Mouse (Mus musculus) liver, embryonic 12.5 days (tissue): Measurements from ENCODE around the gene Lamc3. TPM values are rescaled to one million over a fixed set of nuclear protein-coding genes. Genes with fewer than 3 reads are reported as not detected.
A peak's percentile ranks its signal among the peaks of the same experiment; 100 is the strongest.

Source experiments
- ATAC-seq: fragments of 200-750 bp; cut with Nextera tagmentation; 2 replicates; pipeline ENCODE4 v1.8.0; 2017; ENCODE audit warnings: moderate number of reproducible peaks, mild to moderate bottlenecking, moderate library complexity
- H3K27ac ChIP-seq: fragments of 300-500 bp; sonication (generic); 2 replicates; pipeline ENCODE4 v1.5.1; 2016; ENCODE audit warnings: mild to moderate bottlenecking
- H3K27me3 ChIP-seq: fragments of 300-500 bp; sonication (generic); replicated peaks from 2 replicates; pipeline ENCODE4 v1.6.1; 2016; ENCODE audit warnings: mild to moderate bottlenecking, moderate library complexity
- H3K36me3 ChIP-seq: fragments of 300-500 bp; sonication (generic); 2 replicates; pipeline ENCODE4 v1.6.1; 2016; ENCODE audit warnings: mild to moderate bottlenecking, moderate library complexity
- H3K4me1 ChIP-seq: fragments of 300-500 bp; sonication (generic); 2 replicates; pipeline ENCODE4 v1.6.1; 2016
- H3K4me2 ChIP-seq: fragments of 300-500 bp; sonication (generic); 2 replicates; pipeline ENCODE4 v1.6.1; 2016; ENCODE audit warnings: mild to moderate bottlenecking, moderate library complexity
- H3K4me3 ChIP-seq: fragments of 300-500 bp; sonication (generic); 2 replicates; pipeline ENCODE4 v1.5.1; 2016; ENCODE audit warnings: mild to moderate bottlenecking, moderate library complexity
- H3K9ac ChIP-seq: fragments of 300-500 bp; sonication (generic); 2 replicates; pipeline ENCODE4 v1.6.1; 2016; ENCODE audit warnings: mild to moderate bottlenecking, moderate library complexity
- H3K9me3 ChIP-seq: fragments of 300-500 bp; sonication (generic); replicated peaks from 2 replicates; pipeline ENCODE4 v1.6.1; 2016; ENCODE audit warnings: mild to moderate bottlenecking, moderate library complexity
- WGBS: fragments of 180-500 bp; shearing (Covaris S2); methylation state at CpG from one replicate; pipeline ENCODE4 v1.1.7; 2016; ENCODE audit not compliant: insufficient replicate concordance; 5-methylcytosine and 5-hydroxymethylcytosine counted together
- polyA plus RNA-seq: library from polyadenylated mRNA; unstranded; fragments of >200 nt; fragmentation: Nextera tagmentation; extraction: Ambion mirVana; gene quantifications from 2 replicates; pipeline ENCODE4 v1.2.1, GENCODE M21; 2016

The Lamc3 gene
- polyA plus RNA-seq, 1 experiment from 2014 or later, result 0.18 TPM

GRCm38 (mm10) chr2:31962501-31963224 lies 75.6 kb downstream of the Lamc3 start:
- H3K4me3 ChIP-seq, result no peak overlapping the region
- ATAC-seq, result no peak
- peaks cover 12% of the 10 kb centered on the region; the same call in 1 of the 2 replicates for H3K4me1 ChIP-seq
- no peaks in the 10 kb centered on the region for H3K36me3 ChIP-seq
- H3K27me3 ChIP-seq, result peaks cover 5% of the 10 kb centered on the region; the same call in 1 of the 2 replicates
- no peak overlapping the region for H3K4me2 ChIP-seq
- H3K27ac ChIP-seq, result no peak overlapping the region
- H3K9me3 ChIP-seq, result no peaks in the 10 kb centered on the region
- no peak overlapping the region for H3K9ac ChIP-seq
- 55% methylated on average over 8 of the region's 8 CpGs for WGBS

DNA sequence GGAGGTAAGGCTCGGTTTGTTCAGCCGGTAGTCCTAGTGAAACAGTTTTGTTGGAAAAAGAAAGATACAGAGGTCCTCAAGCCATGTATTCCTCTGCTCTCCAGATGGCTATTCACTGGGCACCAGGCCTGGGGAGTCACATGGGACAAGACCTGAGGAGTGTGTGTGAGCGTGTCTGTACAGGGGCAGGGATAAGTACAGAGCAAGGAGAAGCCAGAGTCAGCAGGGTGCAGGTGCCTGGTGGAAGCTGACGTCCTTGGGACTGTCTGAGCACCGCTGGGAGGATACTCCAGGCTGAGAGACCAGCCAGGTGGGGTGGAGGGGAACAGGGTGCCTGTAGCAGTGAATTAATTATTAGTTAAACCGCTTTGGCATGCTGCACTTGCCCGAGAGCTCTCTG lies 76.4 kb downstream of the Lamc3 start:
- Histone ChIP-seq H3K36me3 (no peaks in the 10 kb centered on the region), H3K9ac (no peak overlapping the region), H3K4me2 (no peak overlapping the region), H3K4me1 (peaks cover 5% of the 10 kb centered on the region; the same call in 1 of the 2 replicates), H3K4me3 (no peak overlapping the region), H3K9me3 (no peaks in the 10 kb centered on the region), H3K27me3 (peaks cover 5% of the 10 kb centered on the region; the same call in 1 of the 2 replicates), H3K27ac (no peak overlapping the region)
- no peak for ATAC-seq
- WGBS, result 70% methylated on average over 7 of the region's 7 CpGs

DNA sequence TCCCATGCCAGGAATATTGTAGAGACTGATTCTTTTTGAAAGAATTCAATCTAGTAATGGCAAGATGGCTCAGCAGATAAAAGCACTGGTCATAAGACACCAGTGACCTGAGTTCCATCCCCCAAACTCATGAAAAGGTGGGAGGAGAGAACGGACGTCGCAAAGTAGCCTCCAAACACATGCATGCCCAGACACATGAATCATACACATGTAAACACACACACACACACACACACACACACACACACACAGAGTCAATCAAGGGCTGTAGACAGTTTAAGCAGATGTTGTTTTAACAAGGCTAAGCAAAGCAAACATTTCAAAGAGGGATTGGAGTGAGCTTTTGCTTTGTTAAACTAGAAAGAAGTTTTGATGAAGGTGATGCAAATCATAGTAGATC lies 77.1 kb downstream of the Lamc3 start:
- no peak for ATAC-seq
- H3K36me3 ChIP-seq, result no peaks in the 10 kb centered on the region
- no peak overlapping the region for H3K4me3 ChIP-seq
- H3K4me1 ChIP-seq, result 0 out of 2 replicates have a peak, but pooled peaks cover 5% of the 10 kb centered on the region
- no peaks in the 10 kb centered on the region; the same call in 1 of the 2 replicates for H3K27me3 ChIP-seq
- H3K9ac ChIP-seq, result no peak overlapping the region
- H3K9me3 ChIP-seq, result no peaks in the 10 kb centered on the region
- no peak overlapping the region for H3K27ac ChIP-seq
- WGBS, result 70% methylated on average over 3 of the region's 3 CpGs
- no peak overlapping the region for H3K4me2 ChIP-seq

DNA sequence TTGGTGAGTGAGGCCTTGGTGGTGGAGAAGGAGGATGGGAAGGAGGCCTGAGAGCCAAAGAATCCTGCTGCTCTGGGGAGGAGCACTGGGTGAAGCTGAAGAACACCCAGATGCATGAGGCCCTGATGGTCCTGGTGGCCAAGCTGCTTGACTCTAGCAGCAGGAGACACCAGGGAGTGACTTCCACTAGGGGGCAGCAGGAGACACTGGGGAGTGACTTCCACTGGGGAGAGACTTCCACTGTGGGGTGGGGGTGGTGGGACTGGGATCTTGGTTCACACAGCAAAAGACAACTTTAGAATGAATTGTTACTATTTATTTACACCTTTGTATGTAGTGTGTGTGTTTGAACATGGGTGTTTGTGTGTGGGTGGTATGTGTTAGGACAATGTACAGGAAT lies 78.0 kb downstream of the Lamc3 start:
- ATAC-seq, result no peak

DNA sequence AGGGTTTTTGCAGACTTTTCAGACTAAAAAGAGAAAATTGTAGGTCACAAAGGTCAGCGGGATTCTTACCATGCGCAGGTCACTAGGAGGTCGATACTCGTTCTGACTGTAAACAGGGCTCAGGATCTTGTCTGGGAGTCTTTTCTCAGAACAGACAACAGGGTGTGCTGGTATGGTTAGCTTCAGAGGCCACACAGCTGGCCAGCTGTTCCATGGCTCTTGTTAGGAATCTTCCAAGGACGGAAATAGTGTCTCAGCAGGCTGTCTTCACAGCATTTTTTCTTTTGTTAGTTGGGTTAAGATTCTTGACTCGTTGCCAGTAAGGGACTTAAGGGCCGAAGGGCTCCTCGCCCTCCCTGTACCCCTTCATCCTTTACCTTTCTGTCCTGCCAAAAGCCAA lies 79.7 kb downstream of the Lamc3 start:
- H3K27me3 ChIP-seq, result peaks cover 14% of the 10 kb centered on the region; the same call in 1 of the 2 replicates
- no peak overlapping the region for H3K9ac ChIP-seq
- no peaks in the 10 kb centered on the region for H3K36me3 ChIP-seq
- H3K4me3 ChIP-seq, result no peak overlapping the region
- H3K9me3 ChIP-seq, result no peaks in the 10 kb centered on the region
- WGBS, result 64% methylated on average over 8 of the region's 8 CpGs
- no peak for ATAC-seq
- H3K4me2 ChIP-seq, result no peak overlapping the region
- no peak overlapping the region for H3K27ac ChIP-seq
- H3K4me1 ChIP-seq, result no peaks in the 10 kb centered on the region

More for the DNA sequence above, 78.0 kb downstream of the Lamc3 start:
- no peak overlapping the region for H3K4me3 ChIP-seq
- H3K9me3 ChIP-seq, result no peaks in the 10 kb centered on the region
- no peaks in the 10 kb centered on the region; the same call in 1 of the 2 replicates for H3K27me3 ChIP-seq
- H3K4me2 ChIP-seq, result no peak overlapping the region
- no peaks in the 10 kb centered on the region for H3K36me3 ChIP-seq
- 0 out of 2 replicates have a peak, but pooled peaks cover 5% of the 10 kb centered on the region for H3K4me1 ChIP-seq
- H3K9ac ChIP-seq, result no peak overlapping the region
- H3K27ac ChIP-seq, result no peak overlapping the region

- Histone ChIP-seq H3K27me3 (peaks cover 22% of the 10 kb centered on the region; the same call in 1 of the 2 replicates), H3K4me3 (no peak overlapping the region), H3K9ac (no peak overlapping the region), H3K4me1 (peaks cover 23% of the 10 kb centered on the region), H3K27ac (no peak overlapping the region), H3K9me3 (no peaks in the 10 kb centered on the region), H3K4me2 (no peak overlapping the region), H3K36me3 (peaks cover 13% of the 10 kb centered on the region)
- 67% methylated on average over 4 of the region's 4 CpGs for WGBS
- no peak for ATAC-seq
These were observed 85.5 kb downstream of the Lamc3 start for GRCm38 (mm10) chr2:31972589-31972988.

GRCm38 (mm10) chr2:31974141-31974808 lies 87.2 kb downstream of the Lamc3 start, which contains the start of gene Nup214:
Gene Nup214 (plus strand): TSS chr2:31974436.
- peaks cover 22% of the 10 kb centered on the region; the same call in 1 of the 2 replicates for H3K27me3 ChIP-seq

GRCm38 (mm10) chr2:31974809-31975371 lies 87.8 kb downstream of the Lamc3 start:
- no peak for ATAC-seq

More at GRCm38 (mm10) chr2:31974141-31974808, 87.2 kb downstream of the Lamc3 start, which contains the start of gene Nup214:
- Histone ChIP-seq H3K4me2 (peak within 1 kb of the TSS; percentile 87), H3K4me3 (peak within 1 kb of the TSS; percentile 92), H3K9me3 (no peaks in the 10 kb centered on the region), H3K4me1 (peaks cover 23% of the 10 kb centered on the region), H3K9ac (peak within 1 kb of the TSS; percentile 88), H3K27ac (peak within 1 kb of the TSS; percentile 71; the same call in 1 of the 2 replicates), H3K36me3 (peaks cover 29% of the 10 kb centered on the region)
- peak; percentile 99 for ATAC-seq
- under 1% methylated on average over 60 of the region's 60 CpGs for WGBS

GRCm38 (mm10) chr2:31987774-31988173 lies 100.7 kb downstream of the Lamc3 start:
- Histone ChIP-seq H3K27me3 (no peaks in the 10 kb centered on the region), H3K4me2 (no peak overlapping the region), H3K4me1 (no peaks in the 10 kb centered on the region), H3K4me3 (no peak overlapping the region), H3K27ac (no peak overlapping the region), H3K9ac (no peak overlapping the region), H3K36me3 (peaks cover 100% of the 10 kb centered on the region), H3K9me3 (no peaks in the 10 kb centered on the region)
- no peak for ATAC-seq
- WGBS, result 86% methylated on average over 1 of the region's 1 CpGs

More at GRCm38 (mm10) chr2:31974809-31975371, 87.8 kb downstream of the Lamc3 start:
- peak overlapping the region; percentile 71; the same call in 1 of the 2 replicates for H3K27ac ChIP-seq
- WGBS, result 6% methylated on average over 13 of the region's 13 CpGs
- no peaks in the 10 kb centered on the region for H3K9me3 ChIP-seq
- peaks cover 22% of the 10 kb centered on the region; the same call in 1 of the 2 replicates for H3K27me3 ChIP-seq
- peak overlapping the region; percentile 87 for H3K4me2 ChIP-seq
- peak overlapping the region; percentile 92 for H3K4me3 ChIP-seq
- peak overlapping the region; percentile 88 for H3K9ac ChIP-seq
- H3K4me1 ChIP-seq, result peaks cover 23% of the 10 kb centered on the region
- peaks cover 35% of the 10 kb centered on the region for H3K36me3 ChIP-seq

DNA sequence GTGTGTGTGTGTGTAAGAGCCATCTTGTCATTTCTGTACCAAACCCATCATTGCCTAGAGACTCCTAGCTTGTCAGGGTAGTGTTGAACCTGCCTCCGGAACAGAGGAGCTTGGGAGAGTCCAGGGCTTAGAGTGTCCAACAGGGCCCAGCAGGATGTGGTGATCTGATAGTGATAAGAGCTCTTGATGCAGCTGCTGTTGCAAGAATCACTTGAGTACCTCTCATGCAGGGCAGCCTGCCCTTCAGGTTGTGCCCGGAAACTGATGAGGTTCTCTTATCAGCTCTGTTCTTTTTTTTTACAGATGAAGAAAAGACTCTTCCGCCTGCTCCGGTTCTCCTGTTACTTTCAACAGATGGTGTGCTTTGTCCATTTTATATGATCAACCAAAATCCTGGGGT lies 103.9 kb downstream of the Lamc3 start:
- H3K27ac ChIP-seq, result no peak overlapping the region
- H3K9me3 ChIP-seq, result no peaks in the 10 kb centered on the region
- H3K4me1 ChIP-seq, result no peaks in the 10 kb centered on the region
- H3K36me3 ChIP-seq, result peaks cover 98% of the 10 kb centered on the region
- 79% methylated on average over 4 of the region's 4 CpGs for WGBS
- ATAC-seq, result no peak
- H3K27me3 ChIP-seq, result no peaks in the 10 kb centered on the region
- no peak overlapping the region for H3K4me2 ChIP-seq
- H3K4me3 ChIP-seq, result no peak overlapping the region
- H3K9ac ChIP-seq, result no peak overlapping the region

DNA sequence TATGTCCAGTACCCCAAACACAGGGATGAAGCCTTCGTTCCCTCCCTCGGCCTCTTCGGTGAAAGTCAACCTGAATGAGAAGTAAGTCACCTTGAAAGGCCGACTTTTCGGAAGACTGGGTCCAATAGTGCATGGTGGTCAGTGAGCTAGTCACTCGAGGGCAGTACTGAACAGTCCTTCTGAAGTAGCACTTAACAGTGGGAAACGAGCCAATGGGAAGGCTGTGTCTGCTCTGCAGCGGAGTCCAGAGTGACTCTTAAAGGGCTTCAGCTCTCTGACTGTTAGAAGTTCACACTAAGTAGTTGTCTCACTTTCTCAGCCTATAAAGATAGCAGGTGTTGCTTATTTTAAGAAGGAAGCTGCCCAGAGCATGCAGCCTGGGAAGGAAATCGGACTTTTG lies 107.8 kb downstream of the Lamc3 start:
- no peak overlapping the region for H3K9ac ChIP-seq

DNA sequence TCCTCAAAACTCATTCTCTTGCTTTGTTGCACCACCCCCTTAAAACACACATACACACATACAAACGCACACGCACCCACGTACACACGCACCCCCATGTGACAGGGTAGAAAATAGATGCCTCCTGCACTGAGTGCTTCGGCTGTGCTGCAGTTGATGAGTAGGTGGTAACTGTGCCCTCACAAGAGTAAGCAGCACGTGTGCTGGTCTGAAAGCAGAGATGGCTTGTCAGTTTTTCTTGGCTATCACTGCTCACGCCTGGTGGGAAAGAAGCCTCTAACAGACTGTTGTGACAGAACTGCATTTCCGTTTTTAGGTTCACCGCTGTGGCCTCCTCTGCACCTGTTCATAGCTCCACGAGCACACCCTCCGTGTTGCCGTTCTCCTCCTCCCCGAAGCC lies 109.0 kb downstream of the Lamc3 start:
- ATAC-seq, result no peak
- Histone ChIP-seq H3K27me3 (no peaks in the 10 kb centered on the region), H3K4me1 (no peaks in the 10 kb centered on the region), H3K4me2 (no peak overlapping the region), H3K27ac (no peak overlapping the region), H3K9ac (no peak overlapping the region), H3K9me3 (no peaks in the 10 kb centered on the region), H3K36me3 (peaks cover 96% of the 10 kb centered on the region), H3K4me3 (no peak overlapping the region)
- WGBS, result 91% methylated on average over 13 of the region's 13 CpGs

More for the DNA sequence above, 107.8 kb downstream of the Lamc3 start:
- H3K4me2 ChIP-seq, result no peak overlapping the region
- H3K9me3 ChIP-seq, result no peaks in the 10 kb centered on the region
- H3K36me3 ChIP-seq, result peaks cover 97% of the 10 kb centered on the region
- H3K4me1 ChIP-seq, result no peaks in the 10 kb centered on the region
- H3K27ac ChIP-seq, result no peak overlapping the region
- WGBS, result 88% methylated on average over 9 of the region's 9 CpGs
- H3K27me3 ChIP-seq, result no peaks in the 10 kb centered on the region
- H3K4me3 ChIP-seq, result no peak overlapping the region
- ATAC-seq, result no peak
